Mouse (Mus musculus) erythroblast, embryonic 14.5 days (primary cell): ENCODE measurements around the gene Map2k5.

Experiments
- GATA1 ChIP-seq: IDR thresholded peaks from 2 replicates; pipeline ENCODE4 v1.6.1; 2012; ENCODE audit warnings: low read length, inconsistent platforms, mixed read lengths
- TAL1 ChIP-seq: IDR thresholded peaks from 3 replicates; pipeline ENCODE4 v1.6.1; 2012; ENCODE audit warnings: low read length, inconsistent platforms, mixed read lengths

- TF ChIP-seq GATA1, result no peak
- TF ChIP-seq TAL1, result no peak
Measured at GRCm38 (mm10) chr9:63185249-63185648, 192.5 kb downstream of the Map2k5 start.
